Mouse (Mus musculus) ovary, postnatal 36 days (tissue): ENCODE results near the gene Rnaset2a.
"Not testable (repeated sequence)": the region's sequence is repeated elsewhere in the genome, so short reads cannot be mapped to it uniquely, and the experiment has no call there.

Experiments used
- DNase-seq: peaks from one replicate; pipeline ENCODE4 v3.0.0; 2022; ENCODE audit warnings: low spot score, mixed read lengths

The Rnaset2a gene

DNA sequence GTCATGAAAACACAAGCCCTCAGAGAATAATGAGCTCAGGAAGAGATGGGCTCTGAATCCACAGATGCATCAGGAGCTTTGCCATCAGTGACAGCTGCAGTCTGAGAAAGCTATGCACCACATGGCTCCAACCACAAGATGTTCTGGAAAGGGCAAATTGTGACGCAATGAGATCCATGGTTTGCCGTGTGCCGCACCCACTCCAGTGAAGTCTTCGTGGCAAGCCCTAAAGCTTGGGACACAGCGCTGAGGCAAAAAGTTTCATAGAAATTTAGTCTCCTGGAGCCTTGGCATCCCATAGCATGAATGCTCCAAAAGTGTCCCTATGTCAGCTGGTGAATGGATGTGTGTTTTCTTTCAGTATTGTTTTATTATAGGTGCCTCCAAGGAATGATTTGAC, 9.8 kb downstream of the Rnaset2a start:
- not testable (repeated sequence) for DNase-seq

DNA sequence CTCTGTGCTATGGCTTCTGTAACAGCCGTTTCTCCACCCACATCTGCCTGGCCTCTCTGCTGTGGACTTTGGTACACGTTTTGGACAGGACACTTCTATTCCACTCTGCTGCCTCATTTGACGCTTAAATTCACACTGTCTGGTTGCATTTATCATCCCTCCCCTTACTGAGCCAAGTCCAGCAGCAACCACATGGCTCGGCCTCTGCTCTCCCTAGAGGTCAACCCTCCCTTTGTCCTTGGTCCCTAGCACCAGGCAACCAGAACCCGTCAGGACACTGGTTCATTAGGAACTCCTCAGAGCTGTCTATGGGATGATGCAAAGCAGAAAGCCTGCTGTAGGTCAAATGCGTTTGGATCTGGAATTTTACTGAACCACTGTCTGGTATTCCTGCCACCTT, 17.0 kb downstream of the Rnaset2a start:
- not testable (repeated sequence) for DNase-seq

DNA sequence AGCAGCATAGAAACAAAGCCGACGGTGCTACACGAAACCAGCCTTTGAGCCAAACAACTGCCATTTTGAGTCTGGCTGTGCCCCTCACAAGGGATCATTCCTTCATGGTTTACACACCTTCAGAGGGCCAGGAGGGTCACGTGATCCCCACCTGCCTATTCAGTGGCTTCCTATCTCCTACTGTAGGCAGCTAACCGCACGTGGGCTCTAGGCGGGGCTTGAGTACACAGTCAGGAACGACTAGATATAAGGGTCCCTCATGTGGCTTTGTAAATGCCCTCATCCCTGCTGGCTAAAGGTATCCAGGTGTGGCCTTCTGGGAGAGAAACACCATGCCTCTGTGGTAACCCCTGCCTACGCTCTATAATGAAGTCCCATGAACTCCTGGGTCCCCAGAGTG, 18.3 kb downstream of the Rnaset2a start:
- DNase-seq: not testable (repeated sequence)

DNA sequence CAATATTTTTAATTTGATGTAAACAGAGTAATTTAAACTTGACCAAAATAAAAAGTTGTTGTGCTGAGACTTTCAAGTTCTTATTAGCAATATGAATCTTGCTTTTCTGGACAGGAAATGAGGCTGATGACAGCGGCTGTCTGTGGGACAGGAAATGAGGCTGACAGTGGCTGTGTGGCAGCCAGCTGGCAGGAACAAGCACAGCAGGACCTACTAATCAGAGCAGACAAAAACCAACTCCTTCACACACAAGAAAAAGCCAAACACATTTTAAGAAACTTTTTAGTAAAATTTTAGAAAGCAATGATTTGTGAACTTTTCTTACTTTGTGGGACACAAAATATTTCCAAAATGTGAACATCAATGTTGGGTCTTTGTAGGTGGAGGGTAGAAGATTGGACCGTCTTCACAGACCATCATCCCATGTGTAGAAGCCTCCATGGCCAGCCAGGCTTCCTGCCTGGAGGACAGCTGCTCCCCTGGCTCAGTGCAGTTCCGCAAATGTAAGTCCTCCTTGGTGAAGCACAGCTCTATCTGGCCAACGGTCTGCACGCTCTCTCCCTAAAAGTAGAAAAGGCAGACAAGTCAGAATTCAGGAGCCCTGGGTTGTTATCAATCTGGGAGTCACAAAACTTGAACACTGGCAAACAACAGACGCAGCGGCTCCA, 19.4 kb downstream of the Rnaset2a start:
- not testable (repeated sequence) for DNase-seq

DNA sequence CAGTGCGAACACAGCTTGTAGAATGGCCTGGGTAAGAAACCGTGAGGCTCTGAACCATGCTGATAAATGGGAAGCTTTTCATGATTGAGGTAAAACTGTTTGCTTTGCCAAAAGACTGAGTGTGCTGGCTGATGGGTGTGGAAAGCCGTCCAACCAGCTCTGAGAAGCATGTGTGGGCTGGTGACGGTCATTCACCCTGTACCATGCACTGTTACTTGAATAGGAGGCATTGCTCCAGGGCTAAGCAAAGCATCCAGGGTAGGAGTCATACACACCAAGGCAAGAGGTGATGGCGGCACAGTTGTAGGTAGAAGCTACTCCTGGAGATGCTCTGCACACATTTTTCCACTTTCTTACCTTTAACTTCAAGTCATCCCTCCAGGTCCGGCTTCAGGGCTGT, 23.3 kb downstream of the Rnaset2a start:
- not testable (repeated sequence) for DNase-seq

DNA sequence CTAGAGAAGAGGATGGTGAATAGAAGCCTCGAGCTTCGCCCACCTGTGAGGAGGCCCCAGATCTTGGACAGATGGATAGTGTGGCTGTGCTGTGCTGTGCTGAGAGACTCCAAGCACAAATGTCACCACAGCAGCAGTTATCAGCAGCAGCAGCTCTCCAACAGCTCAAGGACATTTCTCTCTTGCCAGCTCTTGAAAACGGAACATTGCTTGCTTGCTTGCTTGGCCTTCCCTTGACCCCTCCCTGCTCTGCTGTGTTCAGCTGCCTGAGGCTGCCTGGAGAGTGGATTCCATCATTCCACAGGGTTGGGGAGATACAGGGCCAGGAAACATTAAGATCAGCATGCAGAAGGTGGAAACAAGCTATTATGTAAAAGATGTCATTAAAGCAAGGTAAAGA, 24.9 kb downstream of the Rnaset2a start:
- not testable (repeated sequence) for DNase-seq

DNA sequence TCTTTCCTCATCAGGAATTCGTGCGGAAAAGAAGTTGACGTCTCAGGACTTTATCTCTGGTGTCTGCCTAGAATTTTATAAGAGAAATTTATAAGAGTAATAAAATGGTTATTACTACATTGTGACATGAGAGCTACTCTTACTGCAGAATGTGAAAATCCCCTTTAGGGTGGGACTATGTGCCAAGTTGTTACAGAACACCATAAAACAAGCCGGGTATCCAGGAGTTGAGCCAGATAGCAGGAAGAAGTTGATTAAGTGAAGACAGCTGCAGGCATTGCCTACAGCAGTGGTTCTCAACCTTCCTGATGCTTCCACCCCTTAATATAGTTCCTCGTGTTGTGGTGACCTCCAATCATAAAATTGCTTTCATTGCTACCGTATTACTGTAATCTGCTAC, 31.0 kb downstream of the Rnaset2a start:
- DNase-seq: not testable (repeated sequence)

DNA sequence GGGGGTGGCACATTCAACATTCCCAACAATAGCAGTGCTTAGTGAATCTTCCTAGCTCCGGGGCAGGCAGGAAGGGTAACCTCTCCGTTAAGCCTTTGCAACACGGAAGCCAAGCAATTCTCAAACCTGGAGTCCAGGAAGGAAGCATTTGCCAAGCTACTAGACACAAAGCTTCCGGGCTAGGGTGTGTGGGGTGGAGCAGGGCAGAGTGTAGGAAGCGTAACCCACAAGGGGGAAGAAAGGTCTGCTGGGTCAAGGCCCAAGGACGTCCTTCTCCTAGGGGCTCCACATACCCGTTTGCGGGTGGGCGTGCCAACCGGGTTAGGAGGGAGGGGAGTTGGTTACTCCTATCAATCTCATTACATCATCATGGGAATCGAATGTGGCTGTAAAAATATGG, 31.5 kb downstream of the Rnaset2a start:
- not testable (repeated sequence) for DNase-seq

DNA sequence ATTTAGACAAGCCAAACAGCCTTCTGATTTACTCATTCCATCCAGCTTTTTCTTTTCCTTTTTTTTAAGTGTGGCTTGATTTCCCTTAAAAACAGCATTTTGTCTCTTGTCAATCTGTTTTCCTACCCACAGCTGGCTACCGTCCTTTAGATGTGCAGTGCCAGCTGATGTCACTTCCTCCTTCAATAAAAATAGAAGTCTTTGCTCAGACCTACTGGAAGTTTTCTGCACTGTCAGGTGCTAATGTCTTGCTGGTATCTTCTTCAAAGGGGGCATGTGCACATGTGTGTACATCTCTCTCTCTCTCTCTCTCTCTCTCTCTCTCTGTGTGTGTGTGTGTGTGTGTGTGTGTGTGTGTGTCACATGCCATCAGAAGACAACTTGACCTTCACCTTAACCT, 35.7 kb downstream of the Rnaset2a start:
- not testable (repeated sequence) for DNase-seq

DNA sequence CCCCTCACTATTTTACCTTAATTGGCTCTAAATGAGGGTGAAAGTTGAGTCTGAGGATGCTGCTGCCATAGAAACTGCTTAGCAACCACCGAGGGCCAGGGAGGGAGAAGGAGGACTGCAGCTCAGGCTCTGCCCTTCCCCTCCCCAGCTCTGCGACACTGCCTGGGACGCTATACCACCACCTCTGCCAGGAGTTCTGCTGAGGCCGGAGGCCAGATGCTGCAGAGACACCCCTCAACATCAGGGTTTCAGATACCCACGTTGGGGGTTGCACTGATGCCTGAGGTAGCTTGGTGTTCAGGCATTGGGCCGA, 46.6 kb downstream of the Rnaset2a start:
- not testable (repeated sequence) for DNase-seq

DNA sequence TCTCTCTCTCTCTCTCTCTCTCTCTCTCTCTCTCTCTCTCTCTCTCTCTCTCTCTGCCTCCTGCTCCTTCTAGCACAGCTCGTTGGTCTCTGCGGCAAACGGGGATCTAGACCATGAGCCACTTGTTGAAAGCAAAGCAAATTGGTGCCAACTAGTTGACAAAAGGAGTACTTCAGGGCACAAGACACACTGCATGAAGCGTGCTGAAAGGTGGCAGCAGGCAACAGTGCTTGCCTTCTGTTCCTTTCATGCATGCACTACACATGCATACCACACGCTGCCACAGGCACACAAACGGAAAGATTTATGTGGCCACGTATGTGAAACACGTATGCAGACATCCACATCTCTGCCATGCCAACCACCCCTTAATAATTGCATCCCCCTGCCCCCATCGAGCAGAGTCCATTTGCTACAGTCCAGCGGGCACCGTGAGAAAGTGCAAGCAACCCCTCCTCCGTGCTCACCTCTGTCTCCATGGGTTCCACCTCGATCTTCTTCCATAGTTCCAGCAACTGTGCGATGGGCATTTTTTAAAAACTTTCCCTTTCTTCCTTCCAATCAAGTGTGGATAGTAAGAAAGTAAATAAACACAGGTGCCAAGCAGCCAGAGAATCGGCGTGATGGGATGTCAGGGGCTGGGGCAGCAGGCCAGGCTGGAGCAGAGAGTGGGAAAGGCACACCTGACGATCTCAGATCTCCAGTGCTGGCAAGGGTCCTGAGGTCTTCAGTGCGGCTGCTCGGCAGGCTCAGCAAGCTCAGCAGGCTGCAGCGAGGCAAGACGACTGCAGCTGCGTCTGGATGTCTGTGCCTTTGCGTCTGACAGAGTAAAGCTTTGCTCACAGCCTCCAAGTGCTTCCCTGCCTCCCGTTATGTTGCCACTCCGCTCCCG, 47.2 kb downstream of the Rnaset2a start:
- DNase-seq: not testable (repeated sequence)

DNA sequence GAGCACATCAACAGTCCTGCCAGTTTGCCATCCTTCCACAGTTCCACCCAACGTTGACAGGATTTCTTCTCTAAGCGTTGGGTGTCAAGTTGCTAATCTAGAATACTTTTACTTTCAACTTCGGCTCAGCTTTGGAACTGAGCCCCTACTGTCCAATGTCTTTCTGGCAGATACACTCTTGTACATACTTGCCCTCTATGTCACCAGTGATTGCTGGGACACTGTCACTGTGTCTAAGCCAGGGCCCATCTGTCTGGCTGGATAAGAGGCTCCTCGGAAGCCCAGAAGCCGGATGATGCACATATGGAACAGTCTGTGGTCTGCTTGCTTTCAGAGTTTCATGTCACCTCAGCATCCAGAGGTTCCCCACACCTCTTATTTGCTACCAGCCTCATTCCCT, 51.7 kb downstream of the Rnaset2a start:
- not testable (repeated sequence) for DNase-seq

DNA sequence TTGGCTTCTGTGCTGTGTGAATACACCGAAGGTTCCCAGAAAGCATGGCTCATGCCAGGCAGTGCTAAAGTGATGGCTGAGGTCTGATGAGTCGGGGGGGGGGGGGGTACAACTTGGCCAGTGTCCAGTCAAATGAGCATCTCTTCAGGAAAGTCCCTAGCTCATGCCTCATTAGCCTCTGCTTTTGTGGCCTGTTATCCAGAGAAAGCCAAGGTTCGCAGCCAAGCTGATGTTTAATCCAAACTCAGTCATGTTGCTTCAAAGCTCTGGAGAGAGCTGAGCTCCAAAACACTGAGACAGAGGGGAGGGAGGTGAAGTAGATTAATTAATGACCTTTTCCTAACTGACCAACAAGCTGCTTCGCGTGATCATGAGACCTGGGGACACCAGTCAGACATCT, 52.2 kb downstream of the Rnaset2a start:
- DNase-seq: not testable (repeated sequence)

DNA sequence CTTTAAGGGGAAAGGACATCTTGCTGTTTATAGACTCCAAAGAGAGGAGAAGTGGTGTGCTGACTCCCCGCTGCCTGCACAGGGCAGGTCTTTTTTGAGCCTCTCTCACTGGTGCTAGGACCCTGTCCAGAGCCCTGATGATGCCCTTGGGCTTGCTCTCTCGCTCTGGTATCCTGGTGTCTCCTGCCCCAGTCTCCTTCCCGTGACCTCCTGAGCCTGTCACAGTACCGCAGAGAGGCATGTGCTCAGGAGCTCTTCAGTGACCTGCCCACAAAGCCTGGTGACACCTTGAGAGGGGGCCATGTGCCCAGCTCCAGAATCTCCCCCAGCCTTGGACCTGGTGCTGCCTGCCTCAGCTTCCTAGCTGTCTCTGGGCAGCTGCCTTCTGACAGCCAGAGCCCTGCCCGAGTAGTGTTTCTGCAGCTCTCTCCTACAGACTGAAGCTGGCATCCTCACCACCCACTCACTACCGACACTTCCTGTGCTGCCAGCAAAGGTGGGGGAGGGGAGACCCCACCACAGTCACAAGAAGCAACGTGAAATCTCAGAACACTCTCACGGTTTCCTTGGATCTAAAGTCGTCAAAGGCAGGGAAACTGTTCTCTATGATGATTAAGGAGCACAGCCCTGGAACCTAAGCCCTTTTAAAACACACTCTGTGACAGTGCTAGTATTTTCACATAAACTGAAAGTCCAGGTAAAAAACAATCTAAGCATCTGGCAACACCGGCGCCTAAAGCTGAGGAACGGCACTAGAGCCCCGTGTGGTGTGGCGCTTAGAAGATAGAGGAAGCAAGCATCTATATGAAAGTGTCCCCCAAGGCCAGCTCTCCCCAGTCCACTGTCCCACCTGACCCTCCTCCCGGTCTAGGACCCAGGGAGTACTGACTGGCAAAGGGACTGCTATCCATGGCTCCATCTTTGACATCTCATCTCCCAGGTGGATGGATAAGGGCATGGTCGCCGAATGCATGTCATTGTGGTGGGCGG, 55.1 kb downstream of the Rnaset2a start:
- DNase-seq: not testable (repeated sequence)

DNA sequence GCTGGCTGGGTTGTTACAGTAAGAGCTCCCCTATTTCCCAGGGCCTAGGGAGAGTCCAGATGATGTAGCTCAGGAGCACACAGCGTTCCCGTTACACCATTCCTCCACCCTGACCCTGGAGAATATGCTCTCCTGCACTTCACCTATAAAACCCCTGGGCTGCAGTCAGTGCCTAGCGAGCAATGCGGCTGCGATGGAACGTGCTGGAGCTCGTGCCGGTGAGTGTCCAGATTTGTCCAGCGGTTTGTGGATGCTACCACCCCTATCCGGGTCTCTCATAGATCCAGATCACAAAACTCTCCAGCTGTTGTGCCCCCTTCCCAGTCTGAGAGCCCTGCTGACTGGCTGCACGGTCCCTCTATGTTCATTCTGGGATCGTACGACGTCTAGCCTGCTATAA, 56.6 kb downstream of the Rnaset2a start:
- DNase-seq: not testable (repeated sequence)

DNA sequence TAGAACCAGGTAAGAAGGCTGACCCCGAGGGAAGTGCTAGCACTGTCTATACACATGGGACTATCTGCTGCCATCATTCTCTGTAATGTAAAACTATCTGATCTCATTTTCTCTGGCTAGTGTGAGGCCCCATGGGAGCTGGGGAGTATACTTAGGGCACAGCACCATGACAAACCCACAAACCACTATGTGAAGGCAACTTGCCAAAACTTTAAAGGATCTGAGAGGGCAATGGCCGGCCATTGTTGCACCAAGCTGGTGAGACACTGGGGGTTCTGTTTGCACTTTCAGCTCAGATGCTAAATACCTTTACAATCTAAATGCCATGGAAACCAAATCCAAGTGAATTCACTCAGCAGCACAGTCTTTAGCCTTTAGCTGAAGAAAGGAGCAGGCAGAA, 78.0 kb downstream of the Rnaset2a start:
- DNase-seq: not testable (repeated sequence)
